Mouse (Mus musculus) MEL (cell line): ENCODE measurements around the gene Shtn1. TPM values are rescaled to one million over a fixed set of nuclear protein-coding genes. Genes with fewer than 3 reads are reported as not detected.

Experiments used
- DNase-seq: peaks from one replicate; pipeline ENCODE4 v3.0.0; 2011; ENCODE audit warnings: low read depth, low spot score
- H3K27ac ChIP-seq: 2 replicates; pipeline ENCODE4 v1.5.1; 2012; ENCODE audit warnings: low read depth, mild to moderate bottlenecking, control low read depth, low read length, moderate library complexity; ENCODE audit not compliant: control insufficient read depth
- H3K27me3 ChIP-seq, 2 experiments: fragments of 150-350 bp in 1 of 2; sonication (generic) in 1 of 2; 2 replicates each; pipeline ENCODE4 v1.6.1; 2012; ENCODE audit warnings: low read length in 2 of 2, mild to moderate bottlenecking in 2 of 2, improper control_type of control experiment in 1 of 2, moderate library complexity in 1 of 2; ENCODE audit not compliant: insufficient read depth in 2 of 2, control insufficient read depth in 1 of 2
- H3K36me3 ChIP-seq, 2 experiments: 2 replicates each; pipeline ENCODE4 v1.6.1; 2012 to 2014; ENCODE audit warnings: low read length in 2 of 2, improper control_type of control experiment in 1 of 2, inconsistent platforms in 1 of 2, mild to moderate bottlenecking in 1 of 2; ENCODE audit not compliant: insufficient read depth in 2 of 2, control insufficient read depth in 1 of 2
- H3K4me1 ChIP-seq, 2 experiments: fragments of 150-350 bp in 1 of 2; sonication (generic) in 1 of 2; 2 replicates each; pipeline ENCODE4 v1.6.1; 2012; ENCODE audit warnings: low read length in 2 of 2, improper control_type of control experiment in 1 of 2, mild to moderate bottlenecking in 1 of 2; ENCODE audit not compliant: insufficient read depth in 2 of 2, control insufficient read depth in 1 of 2
- H3K4me3 ChIP-seq, 2 experiments: fragments of 150-350 bp in 1 of 2; sonication (generic) in 1 of 2; 2 replicates each; pipeline ENCODE4 v1.5.1; 2012; ENCODE audit warnings: low read depth in 2 of 2, low read length in 2 of 2, mild to moderate bottlenecking in 2 of 2, moderate library complexity in 2 of 2, control low read depth in 1 of 2, improper control_type of control experiment in 1 of 2; ENCODE audit not compliant: control insufficient read depth in 1 of 2, insufficient read depth in 1 of 2
- H3K79me2 ChIP-seq: 2 replicates; pipeline ENCODE4 v1.6.1; 2012; ENCODE audit warnings: mild to moderate bottlenecking, low read length, moderate library complexity; ENCODE audit not compliant: control insufficient read depth, poor library complexity, insufficient read depth
- H3K9ac ChIP-seq: 2 replicates; pipeline ENCODE4 v1.6.1; 2012; ENCODE audit warnings: low read depth, mild to moderate bottlenecking, control low read depth, low read length, moderate library complexity; ENCODE audit not compliant: control insufficient read depth, poor library complexity, severe bottlenecking
- H3K9me3 ChIP-seq: fragments of 150-350 bp; sonication (generic); replicated peaks from 2 replicates; pipeline ENCODE4 v1.6.1; 2012; ENCODE audit warnings: mild to moderate bottlenecking, low read length, improper control_type of control experiment, moderate library complexity; ENCODE audit not compliant: insufficient read depth
- CHD2 ChIP-seq: IDR thresholded peaks from 2 replicates; pipeline ENCODE4 v1.6.1; 2011; ENCODE audit warnings: low read length, improper control_type of control experiment
- E2F4 ChIP-seq: IDR thresholded peaks from 2 replicates; pipeline ENCODE4 v1.6.1; 2011; ENCODE audit warnings: low read depth, low read length, improper control_type of control experiment, borderline replicate concordance
- GABPA ChIP-seq: IDR thresholded peaks from 2 replicates; pipeline ENCODE4 v1.6.1; 2012; ENCODE audit warnings: low read depth, mild to moderate bottlenecking, inconsistent platforms, low read length, improper control_type of control experiment, moderate library complexity
- GATA1 ChIP-seq: IDR thresholded peaks from 2 replicates; pipeline ENCODE4 v1.6.1; 2011; ENCODE audit warnings: low read depth, low read length, improper control_type of control experiment
- HCFC1 ChIP-seq: IDR thresholded peaks from 2 replicates; pipeline ENCODE4 v1.6.1; 2012; ENCODE audit warnings: low read depth, mild to moderate bottlenecking, inconsistent platforms, low read length, improper control_type of control experiment, moderate library complexity
- KAT2A ChIP-seq: conservative IDR thresholded peaks from 2 replicates; pipeline ENCODE4 v1.6.1; 2012; ENCODE audit warnings: low read depth, low read length, improper control_type of control experiment, inconsistent platforms
- MAFK ChIP-seq: IDR thresholded peaks from 2 replicates; pipeline ENCODE4 v1.6.1; 2011; ENCODE audit warnings: low read depth, mild to moderate bottlenecking, low read length, improper control_type of control experiment, borderline replicate concordance
- MAX ChIP-seq: IDR thresholded peaks from 2 replicates; pipeline ENCODE4 v1.6.1; 2011; ENCODE audit warnings: low read length, improper control_type of control experiment
- MAZ ChIP-seq: IDR thresholded peaks from 2 replicates; pipeline ENCODE4 v1.6.1; 2012; ENCODE audit warnings: low read depth, mild to moderate bottlenecking, inconsistent platforms, low read length, improper control_type of control experiment
- MEF2A ChIP-seq: IDR thresholded peaks from 2 replicates; pipeline ENCODE4 v1.6.1; 2014; ENCODE audit warnings: low read depth, mild to moderate bottlenecking, inconsistent platforms, low read length, improper control_type of control experiment; ENCODE audit not compliant: poor library complexity, insufficient replicate concordance, severe bottlenecking; ENCODE audit errors: extremely low read depth
- MXI1 ChIP-seq: IDR thresholded peaks from 2 replicates; pipeline ENCODE4 v1.6.1; 2011; ENCODE audit warnings: mild to moderate bottlenecking, low read depth, low read length, improper control_type of control experiment
- MYB ChIP-seq: IDR thresholded peaks from 2 replicates; pipeline ENCODE4 v1.6.1; 2011; ENCODE audit warnings: mild to moderate bottlenecking, low read depth, low read length, improper control_type of control experiment
- NELFE ChIP-seq: IDR thresholded peaks from 2 replicates; pipeline ENCODE4 v1.6.1; 2011; ENCODE audit warnings: low read depth, low read length, improper control_type of control experiment
- NRF1 ChIP-seq: IDR thresholded peaks from 2 replicates; pipeline ENCODE4 v1.6.1; 2014; ENCODE audit warnings: low read depth, mild to moderate bottlenecking, inconsistent platforms, low read length, improper control_type of control experiment, moderate library complexity; ENCODE audit not compliant: poor library complexity, insufficient read depth, severe bottlenecking
- POLR2AphosphoS5 ChIP-seq: IDR thresholded peaks from 2 replicates; pipeline ENCODE4 v1.6.1; 2012; ENCODE audit warnings: low read depth, borderline replicate concordance, mild to moderate bottlenecking, inconsistent platforms, low read length, moderate library complexity, mixed read lengths
- RAD21 ChIP-seq: IDR thresholded peaks from 2 replicates; pipeline ENCODE4 v1.6.1; 2011; ENCODE audit warnings: mild to moderate bottlenecking, low read depth, low read length, improper control_type of control experiment
- TBP ChIP-seq: IDR thresholded peaks from 2 replicates; pipeline ENCODE4 v1.8.0; 2011; ENCODE audit warnings: low read depth, low read length, improper control_type of control experiment
- UBTF ChIP-seq: IDR thresholded peaks from 2 replicates; pipeline ENCODE4 v1.6.1; 2012; ENCODE audit warnings: low read depth, mild to moderate bottlenecking, inconsistent platforms, low read length, improper control_type of control experiment, moderate library complexity, borderline replicate concordance; ENCODE audit not compliant: insufficient read depth
- USF1 ChIP-seq: IDR thresholded peaks from 2 replicates; pipeline ENCODE4 v1.6.1; 2014; ENCODE audit warnings: low read depth, mild to moderate bottlenecking, inconsistent platforms, low read length, improper control_type of control experiment, moderate library complexity
- USF2 ChIP-seq, 2 experiments: IDR thresholded peaks; 2 replicates each; pipeline ENCODE4 v1.6.1; 2011 to 2012; ENCODE audit warnings: improper control_type of control experiment in 2 of 2, low read length in 2 of 2, borderline replicate concordance in 1 of 2, inconsistent platforms in 1 of 2, low read depth in 1 of 2, mild to moderate bottlenecking in 1 of 2; ENCODE audit not compliant: insufficient read depth in 1 of 2
- ZMIZ1 ChIP-seq: IDR thresholded peaks from 2 replicates; pipeline ENCODE4 v1.6.1; 2012; ENCODE audit warnings: low read depth, mild to moderate bottlenecking, inconsistent platforms, low read length, improper control_type of control experiment, moderate library complexity
- polyA plus RNA-seq, 2 experiments: library from polyadenylated mRNA; stranded (reverse) in 1 of 2; unstranded in 1 of 2; fragments of >175 nt in 1 of 2; fragments of >200 nt in 1 of 2; gene quantifications; 2 replicates each; pipeline versions ENCODE4 v1.2.1 to v1.2.4; 2012; ENCODE audit warnings: low replicate concordance in 2 of 2, low read depth in 1 of 2; ENCODE audit not compliant: insufficient read length in 2 of 2, insufficient read depth in 1 of 2, missing spikeins in 1 of 2
- total RNA-seq: library from RNA; depleted of rRNA; stranded (reverse); fragments of 300-350 nt; gene quantifications from 2 replicates; pipeline ENCODE4 v1.2.3, GENCODE M21; 2012

Gene Shtn1
- total and polyA plus RNA-seq, 3 experiments = 0.17 TPM; not detected in 2

DNA sequence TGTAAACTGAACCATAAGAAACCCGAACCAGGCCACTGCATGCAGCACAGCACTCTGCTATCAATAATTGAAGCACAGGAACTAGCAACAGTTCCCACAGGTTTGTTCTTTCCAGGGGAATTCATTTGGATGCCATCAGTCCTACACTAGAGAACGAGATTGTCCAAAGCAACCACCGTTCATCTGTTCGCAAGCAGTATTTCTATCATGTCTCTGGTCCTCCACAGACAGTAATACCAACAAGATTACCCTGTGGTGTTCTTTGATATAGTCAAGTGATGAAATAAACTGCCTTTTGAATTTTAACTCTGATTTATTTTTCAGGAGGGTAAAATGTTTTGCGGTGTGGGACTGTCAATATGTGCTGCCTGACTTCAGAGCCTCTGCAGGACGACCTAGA lies 27.0 kb downstream of the Shtn1 start:
- Histone ChIP-seq H3K36me3 (no peaks in the 10 kb centered on the region), H3K4me3 (no peak overlapping the region), H3K4me1 (no peaks in the 10 kb centered on the region), H3K9ac (no peak overlapping the region), H3K27ac (no peak overlapping the region), H3K79me2 (no peaks in the 10 kb centered on the region), H3K27me3 (no peaks in the 10 kb centered on the region), H3K9me3 (no peaks in the 10 kb centered on the region)
- no peak for TF ChIP-seq RAD21
- TF ChIP-seq E2F4 = no peak
- no peak for TF ChIP-seq NELFE
- no peak for TF ChIP-seq NRF1
- no peak for TF ChIP-seq USF2 (IDR thresholded peaks at IDR 0.05; ENCODE audit: borderline replicate concordance in 1 of 2, insufficient read depth in 1 of 2, low read depth in 1 of 2, low read length in 2 of 2)
- no peak for TF ChIP-seq KAT2A
- TF ChIP-seq MAX = no peak
- TF ChIP-seq CHD2 = no peak
- no peak for TF ChIP-seq GATA1
- no peak for TF ChIP-seq UBTF
- DNase-seq = no peak

GRCm38 (mm10) chr19:59047511-59047910 lies 28.4 kb downstream of the Shtn1 start:
- H3K36me3 ChIP-seq = no peaks in the 10 kb centered on the region
- H3K27ac ChIP-seq = no peak overlapping the region

DNA sequence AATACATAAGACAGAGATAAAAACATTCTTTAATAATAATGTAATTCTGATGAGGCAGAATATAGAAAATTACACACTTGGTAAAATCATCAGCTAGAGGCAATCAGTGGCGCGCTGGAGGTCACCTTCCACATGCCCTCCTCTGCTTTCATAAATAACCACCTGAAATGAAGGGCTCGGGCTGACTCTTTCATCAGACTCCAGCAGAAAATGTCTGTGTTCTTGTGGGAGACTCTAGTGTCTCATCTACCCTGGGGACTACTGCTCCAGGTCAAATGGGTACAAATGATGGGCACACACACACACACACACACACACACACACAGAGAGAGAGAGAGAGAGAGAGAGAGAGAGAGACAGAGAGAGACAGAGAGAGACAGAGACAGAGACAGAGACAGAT lies 34.8 kb downstream of the Shtn1 start:
- Histone ChIP-seq H3K79me2 (no peaks in the 10 kb centered on the region), H3K27me3 (peaks cover 2% of the 10 kb centered on the region in 2 experiments; a peak in 1 of 4 replicates), H3K4me3 (no peak overlapping the region), H3K9me3 (no peaks in the 10 kb centered on the region), H3K4me1 (no peaks in the 10 kb centered on the region), H3K27ac (no peak overlapping the region), H3K36me3 (no peaks in the 10 kb centered on the region), H3K9ac (no peak overlapping the region)
- DNase-seq = no peak
- no peak for TF ChIP-seq MAZ
- TF ChIP-seq MXI1 = no peak
- TF ChIP-seq POLR2AphosphoS5 = no peak
- no peak for TF ChIP-seq TBP
- no peak for TF ChIP-seq USF1
- no peak for TF ChIP-seq MYB
- TF ChIP-seq GABPA = no peak
- no peak for TF ChIP-seq HCFC1
- TF ChIP-seq MAFK = no peak

More at GRCm38 (mm10) chr19:59047511-59047910, 28.4 kb downstream of the Shtn1 start:
- no peak overlapping the region for H3K4me3 ChIP-seq
- H3K9ac ChIP-seq = no peak overlapping the region
- no peak for DNase-seq
- H3K27me3 ChIP-seq = no peaks in the 10 kb centered on the region
- no peaks in the 10 kb centered on the region for H3K79me2 ChIP-seq
- H3K4me1 ChIP-seq = no peaks in the 10 kb centered on the region
- TF ChIP-seq GABPA (no peak), MEF2A (no peak), ZMIZ1 (no peak), USF1 (no peak), MAX (no peak)
- no peaks in the 10 kb centered on the region for H3K9me3 ChIP-seq
